Mouse (Mus musculus) intestine, embryonic 16.5 days (tissue): ENCODE results near the gene Phf10. TPM values are rescaled to one million over a fixed set of nuclear protein-coding genes. Genes with fewer than 3 reads are reported as not detected.

Source experiments
- ATAC-seq: fragments of 200-750 bp; cut with Nextera tagmentation; 2 replicates; pipeline ENCODE4 v1.8.0; 2017; ENCODE audit warnings: moderate TSS enrichment, moderate library complexity
- H3K27ac ChIP-seq: fragments of 300-500 bp; sonication (generic); 2 replicates; pipeline ENCODE4 v1.5.1; 2014; ENCODE audit warnings: mild to moderate bottlenecking, low read length
- H3K27me3 ChIP-seq: fragments of 300-500 bp; sonication (generic); replicated peaks from 2 replicates; pipeline ENCODE4 v1.6.1; 2014; ENCODE audit warnings: low read length, control low read depth, mixed read lengths; ENCODE audit not compliant: control insufficient read depth, insufficient read depth
- H3K36me3 ChIP-seq: fragments of 300-500 bp; sonication (generic); 2 replicates; pipeline ENCODE4 v1.6.1; 2014; ENCODE audit warnings: low read length, control low read depth; ENCODE audit not compliant: control insufficient read depth, insufficient read depth
- H3K4me1 ChIP-seq: fragments of 300-500 bp; sonication (generic); 2 replicates; pipeline ENCODE4 v1.6.1; 2014; ENCODE audit warnings: low read length, control low read depth, mixed read lengths; ENCODE audit not compliant: control insufficient read depth, insufficient read depth
- H3K4me2 ChIP-seq: fragments of 300-500 bp; sonication (generic); 2 replicates; pipeline ENCODE4 v1.6.1; 2014; ENCODE audit warnings: low read depth, low read length, control low read depth
- H3K4me3 ChIP-seq: fragments of 300-500 bp; sonication (generic); 2 replicates; pipeline ENCODE4 v1.5.1; 2014; ENCODE audit warnings: mild to moderate bottlenecking, low read length
- H3K9ac ChIP-seq: fragments of 300-500 bp; sonication (generic); 2 replicates; pipeline ENCODE4 v1.6.1; 2014; ENCODE audit warnings: low read depth, low read length
- H3K9me3 ChIP-seq: fragments of 300-500 bp; sonication (generic); 2 replicates; pipeline ENCODE4 v1.6.1; 2016; ENCODE audit warnings: low read length, control low read depth; ENCODE audit not compliant: control insufficient read depth
- WGBS: fragments of 180-500 bp; shearing (Covaris S2); extraction: QIAGEN DNeasy Blood & Tissue Kit; methylation state at CpG from one replicate; pipeline ENCODE4 v1.1.7; 2014; 5-methylcytosine and 5-hydroxymethylcytosine counted together
- polyA plus RNA-seq: library from polyadenylated mRNA; unstranded; fragments of >200 nt; fragmentation: Nextera tagmentation; extraction: Ambion mirVana; gene quantifications from 2 replicates; pipeline ENCODE4 v1.2.1, GENCODE M21; 2015

Phf10 gene
- polyA plus RNA-seq, 1 experiment from 2014 or later = 27.5 TPM

DNA sequence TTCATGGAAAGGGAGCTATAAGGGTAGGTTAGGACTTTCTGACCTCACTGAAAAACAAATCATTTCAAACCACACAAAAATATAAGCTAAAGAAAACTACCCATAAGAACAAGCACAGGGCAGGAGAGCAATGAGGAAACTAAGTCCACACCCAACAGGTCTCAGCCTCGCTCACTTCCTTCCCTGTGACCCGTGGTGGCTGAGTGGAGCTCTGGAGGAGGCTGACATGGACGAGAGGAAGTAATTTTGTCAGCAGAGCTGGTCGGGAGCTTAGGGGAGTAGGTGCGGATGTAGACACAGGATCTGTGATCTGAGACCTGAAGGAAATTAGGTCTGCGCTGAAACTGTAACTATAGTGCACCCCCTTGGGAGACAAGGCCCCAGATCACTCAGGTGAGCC is 39.5 kb downstream of the Phf10 start:
- H3K27ac ChIP-seq = no peak overlapping the region
- no peak overlapping the region for H3K4me3 ChIP-seq
- H3K4me1 ChIP-seq = no peaks in the 10 kb centered on the region
- WGBS = 56% methylated on average over 6 of the region's 6 CpGs
- no peak overlapping the region for H3K4me2 ChIP-seq
- no peak for ATAC-seq
- H3K9ac ChIP-seq = no peak overlapping the region
- H3K27me3 ChIP-seq = no peaks in the 10 kb centered on the region
- no peaks in the 10 kb centered on the region for H3K36me3 ChIP-seq
- no peaks in the 10 kb centered on the region for H3K9me3 ChIP-seq

DNA sequence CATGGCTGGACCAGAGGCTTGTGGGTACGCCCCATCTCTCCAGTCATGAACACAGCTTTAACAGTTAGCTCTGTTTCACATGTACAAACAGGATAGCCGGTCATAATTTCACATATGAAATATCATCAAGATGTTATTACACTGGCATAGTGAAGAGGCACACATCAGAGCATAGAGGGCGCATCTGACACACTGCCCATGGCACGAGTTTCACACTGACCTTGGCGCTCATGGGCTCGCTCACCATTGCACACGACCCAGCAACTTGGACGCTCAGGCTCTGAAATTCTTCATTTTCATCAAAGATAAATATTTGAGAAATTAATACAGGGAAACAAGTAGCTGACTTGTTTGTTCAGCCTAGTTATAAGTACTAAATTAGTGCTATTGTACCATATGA is 43.2 kb downstream of the Phf10 start:
- Histone ChIP-seq H3K9me3 (no peaks in the 10 kb centered on the region), H3K27me3 (no peaks in the 10 kb centered on the region), H3K27ac (no peak overlapping the region), H3K36me3 (no peaks in the 10 kb centered on the region), H3K4me2 (no peak overlapping the region), H3K4me3 (no peak overlapping the region), H3K9ac (no peak overlapping the region), H3K4me1 (no peaks in the 10 kb centered on the region)
- ATAC-seq = no peak
- WGBS = 85% methylated on average over 8 of the region's 8 CpGs

DNA sequence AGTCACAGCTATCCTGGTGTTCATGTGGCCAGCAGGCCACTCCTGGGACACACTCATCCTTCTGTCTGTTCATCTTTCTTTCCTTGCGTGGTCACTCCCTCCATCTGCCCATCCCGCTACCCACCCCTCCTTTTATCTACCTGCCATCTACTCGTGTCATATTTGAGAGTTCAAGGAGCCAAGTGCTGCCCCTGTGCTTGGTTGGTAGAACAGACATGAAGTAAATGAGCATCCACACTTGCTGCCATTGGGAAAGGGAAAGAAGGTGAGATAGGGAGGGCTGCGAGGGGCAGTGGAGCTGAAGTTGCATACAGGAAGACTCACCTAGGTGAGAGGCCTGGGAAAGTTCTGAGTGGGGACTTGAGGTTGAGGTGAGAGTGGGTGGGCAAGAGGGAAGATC is 46.7 kb downstream of the Phf10 start:
- no peaks in the 10 kb centered on the region for H3K27me3 ChIP-seq
- H3K27ac ChIP-seq = no peak overlapping the region
- no peak overlapping the region for H3K9ac ChIP-seq
- H3K4me1 ChIP-seq = no peaks in the 10 kb centered on the region
- no peaks in the 10 kb centered on the region for H3K9me3 ChIP-seq
- WGBS = 84% methylated on average over 4 of the region's 4 CpGs
- ATAC-seq = no peak
- H3K36me3 ChIP-seq = no peaks in the 10 kb centered on the region
- no peak overlapping the region for H3K4me3 ChIP-seq
- H3K4me2 ChIP-seq = no peak overlapping the region

DNA sequence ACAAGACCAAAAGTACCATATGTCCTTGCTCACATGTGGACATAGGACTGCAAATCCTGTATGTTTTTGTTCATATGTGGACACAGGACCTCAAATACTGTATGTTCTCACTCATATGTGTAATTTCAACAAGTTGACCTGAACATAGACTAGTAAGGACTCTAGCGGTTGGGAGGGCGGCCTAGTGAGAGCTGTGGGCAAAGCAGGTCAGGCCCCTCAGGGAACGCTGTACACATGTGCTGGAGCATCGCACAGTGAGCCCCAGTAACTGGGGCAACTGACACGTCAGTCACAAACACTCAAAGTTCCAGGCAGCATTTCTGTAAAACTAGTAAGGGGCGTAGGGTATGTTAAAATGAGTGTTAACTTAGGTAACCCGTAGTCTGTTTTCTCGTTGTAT is 48.1 kb downstream of the Phf10 start:
- Histone ChIP-seq H3K4me3 (no peak overlapping the region), H3K9ac (no peak overlapping the region), H3K27ac (no peak overlapping the region), H3K27me3 (no peaks in the 10 kb centered on the region), H3K36me3 (no peaks in the 10 kb centered on the region), H3K9me3 (no peaks in the 10 kb centered on the region), H3K4me1 (no peaks in the 10 kb centered on the region), H3K4me2 (no peak overlapping the region)
- 87% methylated on average over 8 of the region's 8 CpGs for WGBS
- ATAC-seq = no peak

DNA sequence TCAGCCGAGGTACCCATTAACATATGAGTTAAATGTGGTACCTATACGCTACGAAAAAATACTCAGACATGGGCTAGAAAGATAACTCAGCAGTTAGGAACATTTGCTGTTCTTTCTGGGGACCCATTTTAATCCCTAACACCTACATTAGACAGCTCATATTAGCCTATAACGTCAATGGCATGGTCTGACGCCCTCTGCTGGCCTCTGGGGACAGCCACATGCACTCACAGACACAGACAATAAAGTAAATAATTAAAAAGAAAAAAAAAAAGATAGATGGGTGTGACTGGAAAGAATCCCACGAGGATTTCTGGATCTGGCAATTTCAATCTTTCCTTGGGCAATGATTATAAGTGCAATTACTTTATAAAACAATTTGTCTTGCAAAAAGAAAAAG is 48.7 kb downstream of the Phf10 start:
- WGBS = 49% methylated on average over 6 of the region's 6 CpGs
- H3K9me3 ChIP-seq = no peaks in the 10 kb centered on the region
- no peaks in the 10 kb centered on the region for H3K36me3 ChIP-seq
- H3K9ac ChIP-seq = no peak overlapping the region
- H3K4me1 ChIP-seq = no peaks in the 10 kb centered on the region
- H3K27me3 ChIP-seq = no peaks in the 10 kb centered on the region
- ATAC-seq = no peak
- H3K4me3 ChIP-seq = no peak overlapping the region
- no peak overlapping the region for H3K4me2 ChIP-seq
- no peak overlapping the region for H3K27ac ChIP-seq

DNA sequence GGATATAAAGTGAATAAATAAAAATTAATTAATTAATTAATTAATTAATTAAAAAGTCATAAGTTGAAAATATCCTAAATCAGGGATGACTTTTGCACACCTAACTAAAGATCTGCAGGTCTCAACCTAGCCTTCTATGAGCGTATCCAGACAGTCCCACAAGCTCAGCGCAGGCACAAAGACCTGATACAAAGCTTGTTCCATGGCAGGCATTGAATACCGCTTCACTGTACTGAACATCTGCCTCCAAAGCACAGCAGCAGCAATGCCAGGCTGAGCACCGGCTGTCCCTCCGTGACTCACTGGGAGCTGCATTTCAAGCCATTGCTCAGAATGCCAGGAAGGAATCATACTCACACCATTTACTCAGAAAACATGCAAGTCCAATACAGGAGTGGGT is 50.3 kb downstream of the Phf10 start:
- H3K9me3 ChIP-seq = no peaks in the 10 kb centered on the region
- no peaks in the 10 kb centered on the region for H3K27me3 ChIP-seq
- ATAC-seq = no peak
- no peaks in the 10 kb centered on the region for H3K36me3 ChIP-seq
- H3K9ac ChIP-seq = no peak overlapping the region
- no peak overlapping the region for H3K27ac ChIP-seq
- no peaks in the 10 kb centered on the region for H3K4me1 ChIP-seq
- WGBS = 91% methylated on average over 5 of the region's 5 CpGs
- no peak overlapping the region for H3K4me2 ChIP-seq
- no peak overlapping the region for H3K4me3 ChIP-seq

DNA sequence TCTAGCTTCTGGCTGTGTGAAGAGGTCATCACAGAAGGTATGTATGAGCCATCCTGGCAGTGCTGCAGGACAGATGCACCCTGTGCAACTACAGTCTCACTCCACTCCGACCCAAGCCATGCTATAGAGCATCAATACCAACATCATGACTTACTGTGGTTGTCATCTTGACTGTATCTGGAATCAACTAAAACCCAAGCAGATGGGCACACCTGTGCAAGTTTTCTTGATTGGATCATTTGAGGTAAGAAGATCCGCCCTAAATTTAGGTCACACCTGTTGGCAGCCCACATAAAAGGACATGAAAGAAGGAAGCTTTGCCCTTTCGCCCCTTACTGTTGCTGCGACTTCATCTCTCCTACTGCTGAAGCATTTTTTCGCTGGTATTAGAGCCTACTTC is 51.7 kb downstream of the Phf10 start:
- no peaks in the 10 kb centered on the region for H3K9me3 ChIP-seq
- no peak overlapping the region for H3K27ac ChIP-seq
- no peaks in the 10 kb centered on the region for H3K4me1 ChIP-seq
- no peak overlapping the region for H3K4me3 ChIP-seq
- no peaks in the 10 kb centered on the region for H3K27me3 ChIP-seq
- no peak overlapping the region for H3K4me2 ChIP-seq
- no peak for ATAC-seq
- H3K36me3 ChIP-seq = no peaks in the 10 kb centered on the region
- 92% methylated on average over 5 of the region's 5 CpGs for WGBS
- H3K9ac ChIP-seq = no peak overlapping the region

DNA sequence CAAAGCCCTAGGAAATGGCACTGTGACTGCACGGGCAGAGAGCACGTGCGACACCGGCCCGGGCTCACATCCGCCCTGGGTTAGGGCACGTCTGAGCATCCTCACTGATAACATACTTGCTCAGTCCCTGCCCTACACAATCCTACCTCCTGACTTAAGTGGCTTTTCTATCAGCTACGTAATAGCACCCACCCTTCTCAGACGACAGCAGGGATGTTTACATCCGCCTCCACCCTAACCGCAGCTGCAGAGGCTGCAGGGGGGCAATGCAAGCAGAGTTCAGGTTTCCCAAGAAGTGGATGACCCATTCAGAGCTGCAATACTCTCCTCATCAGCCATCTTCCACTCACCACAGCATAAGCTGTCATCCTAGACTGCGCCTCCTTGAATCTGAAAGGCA is 53.9 kb downstream of the Phf10 start:
- Histone ChIP-seq H3K4me3 (no peak overlapping the region), H3K9ac (no peak overlapping the region), H3K27ac (no peak overlapping the region), H3K4me1 (no peaks in the 10 kb centered on the region), H3K27me3 (no peaks in the 10 kb centered on the region), H3K4me2 (no peak overlapping the region), H3K36me3 (no peaks in the 10 kb centered on the region), H3K9me3 (no peaks in the 10 kb centered on the region)
- no peak for ATAC-seq
- WGBS = 68% methylated on average over 12 of the region's 12 CpGs

DNA sequence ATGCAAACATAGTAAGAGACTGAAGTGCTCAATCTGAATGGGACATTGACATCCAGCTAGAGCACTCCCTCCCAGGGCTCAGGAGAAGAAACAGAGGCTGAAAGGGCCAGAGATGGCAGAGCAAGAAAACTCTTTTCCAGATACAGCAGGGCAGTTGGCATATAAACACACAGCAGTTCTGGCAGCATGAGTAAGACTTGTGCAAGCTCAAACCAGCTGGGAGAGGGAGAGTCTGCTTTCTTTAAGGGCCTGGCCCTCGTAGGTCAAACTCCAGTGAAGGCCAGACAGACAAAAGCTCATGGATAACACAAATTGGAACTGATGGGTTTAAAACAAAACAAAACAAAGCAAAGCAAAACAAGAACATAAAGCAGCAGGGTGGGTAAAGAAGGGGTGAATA is 54.5 kb downstream of the Phf10 start:
- no peaks in the 10 kb centered on the region for H3K36me3 ChIP-seq
- no peak overlapping the region for H3K4me3 ChIP-seq
- no peaks in the 10 kb centered on the region for H3K9me3 ChIP-seq
- no peak overlapping the region for H3K4me2 ChIP-seq
- WGBS = 45% methylated on average over 1 of the region's 1 CpGs
- H3K27me3 ChIP-seq = no peaks in the 10 kb centered on the region
- H3K9ac ChIP-seq = no peak overlapping the region
- no peak for ATAC-seq
- H3K27ac ChIP-seq = no peak overlapping the region
- no peaks in the 10 kb centered on the region for H3K4me1 ChIP-seq

DNA sequence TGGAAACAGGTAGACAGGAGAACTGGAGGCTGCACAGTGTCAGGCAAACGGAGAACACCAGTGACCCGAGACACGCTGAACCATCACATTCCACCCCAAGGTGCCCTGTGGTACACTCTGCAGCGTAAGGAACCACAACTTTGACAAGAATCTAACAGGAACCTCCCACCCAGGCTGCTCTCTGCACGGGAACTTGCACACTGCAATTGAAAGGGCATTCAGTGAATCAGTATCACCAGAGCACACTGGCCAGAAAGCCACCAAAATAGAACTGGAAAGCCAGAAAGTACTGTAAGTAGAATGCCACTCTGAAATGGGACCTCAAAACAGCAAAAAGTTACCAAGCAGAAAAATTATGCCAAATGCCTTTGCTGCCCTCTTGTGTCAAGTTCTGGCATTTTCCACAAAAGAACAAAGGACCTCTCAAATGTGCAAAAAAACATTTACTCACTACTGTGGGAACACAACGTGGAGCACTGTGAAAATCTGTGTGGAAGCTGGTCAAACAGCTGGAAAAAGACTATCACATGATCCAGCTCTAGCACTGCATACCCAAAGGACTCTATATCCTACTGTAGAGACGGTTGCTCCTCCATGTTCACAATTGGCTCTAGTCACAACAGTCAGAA is 56.3 kb downstream of the Phf10 start:
- no peak overlapping the region for H3K4me2 ChIP-seq
- WGBS = 56% methylated on average over 7 of the region's 7 CpGs
- no peak overlapping the region for H3K9ac ChIP-seq
- 0 out of 2 replicates have a peak, but pooled peaks have one; percentile 28 for ATAC-seq
- no peaks in the 10 kb centered on the region for H3K4me1 ChIP-seq
- H3K27me3 ChIP-seq = no peaks in the 10 kb centered on the region
- no peak overlapping the region for H3K4me3 ChIP-seq
- no peaks in the 10 kb centered on the region for H3K9me3 ChIP-seq
- no peak overlapping the region for H3K27ac ChIP-seq
- H3K36me3 ChIP-seq = no peaks in the 10 kb centered on the region
